Mouse (Mus musculus) fat pad, adult 2 months (tissue): ENCODE measurements around the gene Mcrip2.

ENCODE experiments used
- DNase-seq: peaks from one replicate; pipeline ENCODE4 v3.0.0-alpha.2; 2011; ENCODE audit warnings: low read depth, low spot score; ENCODE audit errors: extremely low read depth

Gene Mcrip2

DNA sequence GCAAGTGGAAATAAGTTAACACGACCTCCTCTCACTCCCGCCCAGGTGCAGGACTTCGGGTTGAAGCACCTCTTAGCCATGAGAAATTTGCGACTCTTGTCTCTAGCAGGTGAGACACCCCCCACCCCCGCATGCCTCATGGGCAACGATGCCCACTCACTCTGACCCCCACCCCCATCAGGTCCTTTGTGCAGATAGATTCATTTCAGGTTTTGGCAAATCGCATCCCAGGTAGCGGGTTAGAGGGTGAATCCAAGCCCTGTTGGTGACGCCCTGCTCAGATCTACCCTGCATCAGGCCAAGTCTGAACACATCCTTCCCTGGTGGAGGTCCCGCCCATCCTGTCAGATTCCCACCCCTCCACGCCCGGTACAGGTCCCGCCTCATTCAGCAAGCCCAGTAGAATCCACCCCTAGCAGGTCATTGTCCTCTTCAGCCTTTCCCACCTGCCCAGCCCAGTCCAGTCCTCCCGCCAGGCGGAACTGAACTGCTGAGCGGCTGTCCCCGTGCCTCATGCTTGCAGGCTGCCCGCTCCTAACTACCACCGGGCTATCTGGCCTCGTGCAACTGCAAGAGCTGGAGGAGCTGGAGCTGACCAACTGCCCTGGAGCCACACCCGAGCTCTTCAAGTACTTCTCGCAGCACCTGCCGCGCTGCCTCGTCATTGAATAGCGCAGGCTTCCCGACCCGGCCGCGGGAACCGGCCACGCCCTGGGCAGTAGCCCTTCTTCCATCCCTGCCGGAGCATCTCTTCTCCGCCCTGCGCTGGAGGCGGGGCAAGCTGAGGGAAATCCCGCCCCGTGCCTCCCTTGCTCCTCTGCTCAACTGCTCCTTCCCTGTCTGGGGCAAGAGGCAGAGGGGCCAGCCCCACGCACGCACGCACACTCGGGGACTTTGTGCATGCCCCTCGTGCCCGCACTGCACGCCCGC, 49.4 kb downstream of the Mcrip2 start:
- no peak for DNase-seq

GRCm38 (mm10) chr17:25817662-25818061, 50.9 kb downstream of the Mcrip2 start:
- DNase-seq: no peak
